Mouse (Mus musculus) heart, embryonic 10.5 days (tissue): Measurements from ENCODE around the gene Myo3b. TPM values are rescaled to one million over a fixed set of nuclear protein-coding genes. Genes with fewer than 3 reads are reported as not detected.

Source experiments
- DNase-seq: peaks from one replicate; pipeline ENCODE4 v3.0.0-alpha.2; 2017; ENCODE audit warnings: low spot score
- H3K27ac ChIP-seq: fragments of 300-500 bp; sonication (generic); 2 replicates; pipeline ENCODE4 v1.5.1; 2016; ENCODE audit warnings: mild to moderate bottlenecking
- H3K27me3 ChIP-seq: fragments of 300-500 bp; sonication (generic); 2 replicates; pipeline ENCODE4 v1.6.1; 2016; ENCODE audit warnings: mild to moderate bottlenecking; ENCODE audit not compliant: poor library complexity, insufficient read depth, severe bottlenecking
- H3K36me3 ChIP-seq: fragments of 300-500 bp; sonication (generic); 2 replicates; pipeline ENCODE4 v1.6.1; 2016; ENCODE audit warnings: mild to moderate bottlenecking, moderate library complexity
- H3K4me1 ChIP-seq: fragments of 300-500 bp; sonication (generic); 2 replicates; pipeline ENCODE4 v1.6.1; 2016; ENCODE audit warnings: mild to moderate bottlenecking
- H3K4me3 ChIP-seq: fragments of 300-500 bp; sonication (generic); 2 replicates; pipeline ENCODE4 v1.5.1; 2016; ENCODE audit warnings: mild to moderate bottlenecking, moderate library complexity
- H3K9me3 ChIP-seq: fragments of 300-500 bp; sonication (generic); 2 replicates; pipeline ENCODE4 v1.6.1; 2016; ENCODE audit warnings: mild to moderate bottlenecking, moderate library complexity
- WGBS: fragments of 180-500 bp; shearing (Covaris S2); methylation state at CpG from one replicate; pipeline ENCODE4 v1.1.7; 2016; 5-methylcytosine and 5-hydroxymethylcytosine counted together
- polyA plus RNA-seq: library from polyadenylated mRNA; unstranded; fragments of >200 nt; fragmentation: Nextera tagmentation; extraction: Ambion mirVana; gene quantifications from 2 replicates; pipeline ENCODE4 v1.2.1, GENCODE M21; 2016

Myo3b gene
- polyA plus RNA-seq, 1 experiment from 2014 or later, result 0.25 TPM

GRCm38 (mm10) chr2:70302905-70303304, 264.0 kb downstream of the Myo3b start:
- Histone ChIP-seq H3K4me1 (peaks cover 10% of the 10 kb centered on the region), H3K4me3 (no peak overlapping the region), H3K27me3 (no peaks in the 10 kb centered on the region)

GRCm38 (mm10) chr2:70315125-70315524, 276.2 kb downstream of the Myo3b start:
- whole genome bisulfite sequencing, result 21% methylated on average over 9 of the region's 9 CpGs
- no peaks in the 10 kb centered on the region for H3K9me3 ChIP-seq
- H3K36me3 ChIP-seq, result no peaks in the 10 kb centered on the region
- peaks cover 54% of the 10 kb centered on the region for H3K4me1 ChIP-seq
- peak overlapping the region; percentile 83 for H3K27ac ChIP-seq
- H3K27me3 ChIP-seq, result no peaks in the 10 kb centered on the region
- H3K4me3 ChIP-seq, result peak overlapping the region; percentile 37
- DNase-seq, result no peak

More at GRCm38 (mm10) chr2:70302905-70303304, 264.0 kb downstream of the Myo3b start:
- Histone ChIP-seq H3K36me3 (no peaks in the 10 kb centered on the region), H3K27ac (no peak overlapping the region), H3K9me3 (peaks cover 2% of the 10 kb centered on the region; the same call in 1 of the 2 replicates)
- no peak for DNase-seq

GRCm38 (mm10) chr2:70315734-70316133, 276.8 kb downstream of the Myo3b start:
- no peak for DNase-seq
- H3K4me1 ChIP-seq, result peaks cover 54% of the 10 kb centered on the region
- H3K9me3 ChIP-seq, result no peaks in the 10 kb centered on the region
- 60% methylated on average over 3 of the region's 3 CpGs for WGBS
- H3K27me3 ChIP-seq, result no peaks in the 10 kb centered on the region
- H3K27ac ChIP-seq, result peak overlapping the region; percentile 83
- H3K36me3 ChIP-seq, result no peaks in the 10 kb centered on the region
- H3K4me3 ChIP-seq, result peak overlapping the region; percentile 37; the same call in 1 of the 2 replicates

GRCm38 (mm10) chr2:70317850-70318249, 278.9 kb downstream of the Myo3b start:
- 13% methylated on average over 6 of the region's 6 CpGs for WGBS
- Histone ChIP-seq H3K4me1 (peaks cover 54% of the 10 kb centered on the region), H3K4me3 (peak overlapping the region; percentile 15; the same call in 1 of the 2 replicates), H3K27me3 (no peaks in the 10 kb centered on the region), H3K36me3 (no peaks in the 10 kb centered on the region), H3K27ac (peak overlapping the region; percentile 79), H3K9me3 (no peaks in the 10 kb centered on the region)
- no peak for DNase-seq

GRCm38 (mm10) chr2:70318861-70319555, 280.1 kb downstream of the Myo3b start:
- Histone ChIP-seq H3K4me1 (peaks cover 51% of the 10 kb centered on the region), H3K36me3 (no peaks in the 10 kb centered on the region), H3K27ac (peak overlapping the region; percentile 10; the same call in 1 of the 2 replicates), H3K9me3 (no peaks in the 10 kb centered on the region), H3K4me3 (no peak overlapping the region), H3K27me3 (no peaks in the 10 kb centered on the region)
- DNase-seq, result no peak
- WGBS, result 47% methylated on average over 5 of the region's 5 CpGs

GRCm38 (mm10) chr2:70322767-70323166, 283.8 kb downstream of the Myo3b start:
- Histone ChIP-seq H3K27ac (no peak overlapping the region), H3K27me3 (no peaks in the 10 kb centered on the region), H3K4me3 (no peak overlapping the region), H3K4me1 (peaks cover 22% of the 10 kb centered on the region), H3K9me3 (no peaks in the 10 kb centered on the region), H3K36me3 (no peaks in the 10 kb centered on the region)
- 76% methylated on average over 9 of the region's 9 CpGs for WGBS
- no peak for DNase-seq

- WGBS, result 84% methylated on average over 11 of the region's 11 CpGs
Measured at GRCm38 (mm10) chr2:70327602-70328001, 288.7 kb downstream of the Myo3b start.

GRCm38 (mm10) chr2:70332905-70333304, 294.0 kb downstream of the Myo3b start:
- 0 out of 2 replicates have a peak, but pooled peaks cover 3% of the 10 kb centered on the region for H3K27me3 ChIP-seq
- 84% methylated on average over 6 of the region's 6 CpGs for WGBS
- peaks cover 5% of the 10 kb centered on the region; the same call in 1 of the 2 replicates for H3K36me3 ChIP-seq

More at GRCm38 (mm10) chr2:70327602-70328001, 288.7 kb downstream of the Myo3b start:
- no peaks in the 10 kb centered on the region for H3K9me3 ChIP-seq
- no peaks in the 10 kb centered on the region for H3K4me1 ChIP-seq
- peaks cover 5% of the 10 kb centered on the region; the same call in 1 of the 2 replicates for H3K36me3 ChIP-seq
- H3K27ac ChIP-seq, result no peak overlapping the region
- H3K27me3 ChIP-seq, result no peaks in the 10 kb centered on the region
- no peak for DNase-seq
- H3K4me3 ChIP-seq, result no peak overlapping the region

GRCm38 (mm10) chr2:70333553-70333952, 294.6 kb downstream of the Myo3b start:
- Histone ChIP-seq H3K9me3 (no peaks in the 10 kb centered on the region), H3K4me3 (no peak overlapping the region), H3K4me1 (peaks cover 20% of the 10 kb centered on the region), H3K27ac (no peak overlapping the region), H3K27me3 (0 out of 2 replicates have a peak, but pooled peaks cover 3% of the 10 kb centered on the region), H3K36me3 (peaks cover 5% of the 10 kb centered on the region; the same call in 1 of the 2 replicates)
- WGBS, result 84% methylated on average over 6 of the region's 6 CpGs
- no peak for DNase-seq

More at GRCm38 (mm10) chr2:70332905-70333304, 294.0 kb downstream of the Myo3b start:
- Histone ChIP-seq H3K4me3 (no peak overlapping the region), H3K27ac (no peak overlapping the region), H3K4me1 (peaks cover 16% of the 10 kb centered on the region), H3K9me3 (no peaks in the 10 kb centered on the region)
- no peak for DNase-seq

- H3K27me3 ChIP-seq, result 0 out of 2 replicates have a peak, but pooled peaks cover 3% of the 10 kb centered on the region
- H3K27ac ChIP-seq, result peak overlapping the region; percentile 72; the same call in 1 of the 2 replicates
- peaks cover 3% of the 10 kb centered on the region; the same call in 1 of the 2 replicates for H3K36me3 ChIP-seq
- H3K9me3 ChIP-seq, result no peaks in the 10 kb centered on the region
- H3K4me3 ChIP-seq, result no peak overlapping the region
- no peak for DNase-seq
- peaks cover 36% of the 10 kb centered on the region for H3K4me1 ChIP-seq
- WGBS, result 65% methylated on average over 6 of the region's 6 CpGs
Measured at GRCm38 (mm10) chr2:70336551-70336950, 297.6 kb downstream of the Myo3b start.

- H3K27me3 ChIP-seq, result 0 out of 2 replicates have a peak, but pooled peaks cover 3% of the 10 kb centered on the region
- peak overlapping the region; percentile 40 for H3K4me3 ChIP-seq
- H3K27ac ChIP-seq, result peak overlapping the region; percentile 72
- H3K4me1 ChIP-seq, result peaks cover 36% of the 10 kb centered on the region
- no peak for DNase-seq
- WGBS, result 8% methylated on average over 7 of the region's 7 CpGs
- H3K9me3 ChIP-seq, result no peaks in the 10 kb centered on the region
- H3K36me3 ChIP-seq, result no peaks in the 10 kb centered on the region
Measured at GRCm38 (mm10) chr2:70337208-70337611, 298.3 kb downstream of the Myo3b start.

- Histone ChIP-seq H3K9me3 (no peaks in the 10 kb centered on the region), H3K4me1 (peaks cover 41% of the 10 kb centered on the region), H3K27ac (peak overlapping the region; percentile 72), H3K4me3 (peak overlapping the region; percentile 40; the same call in 1 of the 2 replicates), H3K36me3 (no peaks in the 10 kb centered on the region), H3K27me3 (0 out of 2 replicates have a peak, but pooled peaks cover 3% of the 10 kb centered on the region)
- peak; percentile 86 for DNase-seq
- WGBS, result 9% methylated on average over 9 of the region's 9 CpGs
Measured at GRCm38 (mm10) chr2:70337869-70338268, 298.9 kb downstream of the Myo3b start.

GRCm38 (mm10) chr2:70339061-70339460, 300.1 kb downstream of the Myo3b start:
- no peaks in the 10 kb centered on the region for H3K36me3 ChIP-seq
- peak overlapping the region; percentile 69; the same call in 1 of the 2 replicates for H3K27ac ChIP-seq
- no peaks in the 10 kb centered on the region for H3K27me3 ChIP-seq
- peaks cover 49% of the 10 kb centered on the region for H3K4me1 ChIP-seq
- no peaks in the 10 kb centered on the region for H3K9me3 ChIP-seq
- 50% methylated on average over 7 of the region's 7 CpGs for WGBS
- no peak for DNase-seq
- no peak overlapping the region for H3K4me3 ChIP-seq
